Mouse (Mus musculus) megakaryocyte, embryonic 14.5 days (primary cell): ENCODE measurements at regions not wholly inside any gene's neighbourhood (a gene's known extent, or its start where the extent isn't known, plus 50 kb on each side); places are given as distances from the start of the nearest gene placed in this dataset.

Source experiments
- H3K27me3 ChIP-seq: replicated peaks from 2 replicates; pipeline ENCODE3; 2012; ENCODE audit warnings: inconsistent platforms
- H3K36me3 ChIP-seq: replicated peaks from 2 replicates; pipeline ENCODE3; 2012; ENCODE audit warnings: low read length, inconsistent platforms, mixed read lengths
- H3K4me1 ChIP-seq: 2 replicates; pipeline ENCODE4 v1.6.1; 2012; ENCODE audit warnings: inconsistent platforms
- H3K4me3 ChIP-seq: replicated peaks from 2 replicates; pipeline ENCODE3; 2012; ENCODE audit warnings: moderate library complexity, mild to moderate bottlenecking, inconsistent platforms
- H3K9me3 ChIP-seq: 2 replicates; pipeline ENCODE4 v1.6.1; 2012; ENCODE audit warnings: inconsistent platforms
- FLI1 ChIP-seq: IDR thresholded peaks from 2 replicates; pipeline ENCODE4 v1.6.1; 2012; ENCODE audit warnings: low read length, inconsistent platforms, mixed read lengths
- GATA1 ChIP-seq: IDR thresholded peaks from 3 replicates; pipeline ENCODE4 v1.6.1; 2012; ENCODE audit warnings: mixed read lengths, low read length, inconsistent platforms, borderline replicate concordance

DNA sequence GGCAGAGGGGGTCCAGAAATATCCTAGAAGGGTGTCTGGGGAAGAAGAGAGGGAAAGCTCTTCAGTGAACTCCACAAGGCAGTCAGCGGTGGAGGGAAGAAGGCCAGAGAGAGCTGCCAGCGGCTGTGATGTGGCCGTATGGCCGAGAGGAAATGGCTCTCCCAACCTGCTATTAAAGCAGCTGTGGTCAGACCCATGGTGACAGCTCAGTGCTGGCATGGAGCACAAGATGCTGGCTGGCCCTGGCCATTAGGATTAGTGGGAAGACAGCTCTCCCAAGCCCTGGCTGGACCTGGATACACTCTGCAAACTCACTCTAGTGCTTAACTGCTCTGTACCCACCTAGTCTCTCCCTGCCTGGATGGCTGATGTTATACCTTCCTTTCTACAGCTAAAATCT, 223.1 kb upstream of the Hes1 start:
- H3K27me3 ChIP-seq, result no peaks in the 10 kb centered on the region
- H3K4me1 ChIP-seq, result peaks cover 73% of the 10 kb centered on the region
- no peaks in the 10 kb centered on the region for H3K9me3 ChIP-seq
- H3K36me3 ChIP-seq, result no peaks in the 10 kb centered on the region
- no peak overlapping the region for H3K4me3 ChIP-seq
- TF ChIP-seq GATA1, result no peak
- no peak for TF ChIP-seq FLI1

DNA sequence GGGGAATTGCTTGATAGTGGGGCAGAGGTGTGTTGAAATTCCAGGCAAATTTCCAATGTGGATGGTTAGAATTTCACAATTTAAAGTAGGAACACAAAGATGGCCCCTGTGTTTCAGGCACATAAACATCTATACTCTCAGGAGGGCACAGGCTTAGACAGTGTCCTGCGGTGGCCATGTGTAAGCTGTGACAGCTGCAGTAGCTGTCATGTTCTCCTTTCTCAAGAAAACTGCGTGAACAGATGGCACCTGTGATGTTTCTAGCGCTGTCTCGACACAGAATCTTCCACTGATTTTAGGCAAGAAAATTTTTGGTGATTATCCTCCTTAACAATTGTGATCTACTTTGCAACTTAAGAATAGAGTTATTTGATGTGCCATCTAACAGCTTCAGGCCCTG, 222.1 kb upstream of the Hes1 start:
- Histone ChIP-seq H3K27me3 (no peaks in the 10 kb centered on the region), H3K4me1 (peaks cover 74% of the 10 kb centered on the region), H3K9me3 (no peaks in the 10 kb centered on the region), H3K36me3 (no peaks in the 10 kb centered on the region), H3K4me3 (no peak overlapping the region)
- TF ChIP-seq GATA1, result no peak
- TF ChIP-seq FLI1, result no peak

DNA sequence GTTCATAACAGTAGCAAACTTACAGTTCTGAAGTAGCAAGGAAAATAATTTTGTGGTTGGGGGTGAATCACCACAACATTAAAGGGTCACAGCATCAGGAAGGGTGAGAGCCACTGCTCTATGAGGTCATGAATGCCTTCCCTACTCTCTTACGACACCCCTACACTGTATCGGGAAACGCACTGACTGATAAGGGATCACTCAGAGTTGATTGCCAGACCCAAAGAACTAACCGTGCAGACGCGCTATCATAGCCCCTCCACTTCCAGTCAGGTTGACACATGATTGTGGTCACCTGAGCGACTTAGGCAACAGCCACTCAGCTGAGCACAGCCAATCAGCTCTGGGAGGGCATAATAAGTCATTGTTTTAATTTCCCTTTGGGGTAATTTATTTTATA, 220.7 kb upstream of the Hes1 start:
- H3K36me3 ChIP-seq, result no peaks in the 10 kb centered on the region
- no peaks in the 10 kb centered on the region for H3K9me3 ChIP-seq
- H3K27me3 ChIP-seq, result no peaks in the 10 kb centered on the region
- peaks cover 71% of the 10 kb centered on the region for H3K4me1 ChIP-seq
- H3K4me3 ChIP-seq, result no peak overlapping the region
- TF ChIP-seq GATA1 (no peak), FLI1 (no peak)

DNA sequence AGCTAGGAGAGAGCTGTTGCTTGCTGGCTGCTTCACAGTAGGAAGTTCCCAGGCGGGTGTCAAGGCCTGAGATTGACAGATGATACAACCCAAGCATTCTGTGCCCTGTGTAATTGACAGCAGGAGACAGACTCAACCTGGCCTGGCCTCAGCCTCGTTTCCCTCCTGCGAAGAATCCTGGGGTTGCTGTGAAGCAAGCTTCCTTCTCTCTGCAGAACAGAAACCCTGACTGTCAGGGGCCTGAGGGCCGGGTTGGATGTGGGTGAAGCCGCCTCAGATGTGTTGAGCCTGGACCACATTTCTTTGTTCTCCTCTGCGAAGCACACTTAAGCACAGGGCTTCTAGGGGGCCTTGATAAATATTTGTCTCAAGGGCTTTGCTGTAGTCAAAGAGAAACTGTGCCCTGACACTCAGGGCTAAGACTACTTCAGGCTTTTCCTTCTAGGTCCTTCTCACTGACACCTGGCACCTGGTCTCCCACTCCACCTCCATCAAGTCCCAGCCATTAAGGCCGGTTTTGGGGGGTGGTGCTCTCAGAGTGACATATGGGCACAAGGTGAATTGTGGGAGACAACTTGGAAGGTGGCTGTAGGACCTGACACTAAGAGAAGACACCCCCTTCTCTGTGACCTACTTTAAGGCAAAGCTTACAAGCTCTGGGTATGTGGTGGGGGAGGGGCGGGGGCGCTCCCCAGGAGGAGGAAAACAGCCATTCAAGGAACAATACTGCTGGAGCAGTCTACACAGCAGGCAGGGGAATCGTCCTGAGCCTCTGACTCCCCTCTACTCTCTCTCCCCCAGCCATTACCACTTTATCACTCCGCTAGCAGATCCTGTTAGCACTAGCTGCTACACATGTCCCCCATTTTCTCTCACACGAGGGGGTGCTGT, 219.2 kb upstream of the Hes1 start:
- TF ChIP-seq GATA1, result no peak
- no peak for TF ChIP-seq FLI1

DNA sequence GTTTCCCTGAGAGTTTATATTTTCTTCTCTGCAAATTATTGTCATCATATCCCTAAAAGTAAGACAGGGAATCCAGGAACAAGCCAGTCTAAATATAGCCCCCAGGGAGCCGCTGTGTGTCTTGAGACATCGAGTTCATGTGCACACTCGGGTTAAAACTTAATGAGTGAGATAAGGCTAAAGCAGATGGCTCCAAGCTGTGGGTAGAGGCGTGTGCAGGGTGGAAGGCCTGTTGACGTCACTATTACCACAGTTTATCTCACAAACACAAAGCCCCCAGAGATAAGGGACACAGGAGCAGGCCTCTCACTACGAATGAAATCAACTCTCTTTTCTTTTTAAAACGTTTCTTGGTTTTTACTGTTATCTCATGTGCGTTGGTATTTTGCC, 218.6 kb upstream of the Hes1 start:
- Histone ChIP-seq H3K9me3 (no peaks in the 10 kb centered on the region), H3K27me3 (no peaks in the 10 kb centered on the region), H3K4me1 (peaks cover 50% of the 10 kb centered on the region), H3K4me3 (peak overlapping the region; percentile 71), H3K36me3 (no peaks in the 10 kb centered on the region)
- TF ChIP-seq FLI1 (no peak), GATA1 (no peak)

More for the DNA sequence above, 219.2 kb upstream of the Hes1 start:
- peaks cover 56% of the 10 kb centered on the region for H3K4me1 ChIP-seq
- no peaks in the 10 kb centered on the region for H3K36me3 ChIP-seq
- H3K4me3 ChIP-seq, result peak overlapping the region; percentile 42
- H3K27me3 ChIP-seq, result no peaks in the 10 kb centered on the region
- H3K9me3 ChIP-seq, result no peaks in the 10 kb centered on the region

DNA sequence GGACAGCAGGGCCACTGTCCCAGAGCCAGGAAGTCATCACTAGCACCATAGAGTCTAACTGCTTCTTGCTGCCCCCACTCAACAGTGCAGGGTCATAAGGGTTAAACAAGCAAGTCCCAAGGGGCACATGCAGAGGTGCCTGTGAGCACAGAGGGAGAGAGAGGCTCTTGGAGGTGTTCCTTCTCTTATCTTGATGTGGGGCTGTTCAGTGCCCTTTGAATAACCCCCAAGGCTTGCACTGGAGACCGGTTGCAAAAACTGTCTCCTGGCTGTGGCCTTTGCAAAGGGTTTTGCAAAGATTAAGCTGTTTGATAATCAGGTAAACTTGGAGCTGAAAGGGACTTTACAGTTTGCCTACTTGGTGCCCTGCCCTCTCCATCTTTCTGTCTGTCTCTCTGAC, 217.1 kb upstream of the Hes1 start:
- Histone ChIP-seq H3K27me3 (peaks cover under 1% of the 10 kb centered on the region), H3K36me3 (no peaks in the 10 kb centered on the region), H3K4me3 (no peak overlapping the region), H3K9me3 (no peaks in the 10 kb centered on the region), H3K4me1 (peaks cover 43% of the 10 kb centered on the region)
- TF ChIP-seq GATA1 (no peak), FLI1 (no peak)

DNA sequence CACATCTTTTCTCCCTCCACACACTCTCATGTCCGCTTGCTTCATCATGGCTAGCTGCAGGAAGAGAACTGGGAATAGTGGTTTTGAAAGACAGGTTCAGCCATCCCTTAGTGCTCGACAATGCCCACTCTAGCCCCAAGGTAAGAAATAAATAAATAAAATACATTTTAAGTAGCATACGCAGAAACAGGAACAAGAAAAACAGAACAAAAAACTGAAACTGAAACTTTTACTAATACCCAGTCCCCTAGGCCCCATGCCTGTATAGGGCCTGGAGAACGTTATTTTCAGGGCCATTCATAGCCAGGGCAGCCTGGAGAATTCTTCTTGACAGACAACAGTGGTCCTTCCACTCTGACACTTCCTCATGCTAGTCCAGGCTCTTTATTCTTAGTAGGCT, 216.4 kb upstream of the Hes1 start:
- H3K4me1 ChIP-seq, result peaks cover 40% of the 10 kb centered on the region
- peaks cover 3% of the 10 kb centered on the region for H3K27me3 ChIP-seq
- no peak overlapping the region for H3K4me3 ChIP-seq
- H3K36me3 ChIP-seq, result no peaks in the 10 kb centered on the region
- no peaks in the 10 kb centered on the region for H3K9me3 ChIP-seq
- TF ChIP-seq GATA1, result no peak
- TF ChIP-seq FLI1, result no peak

DNA sequence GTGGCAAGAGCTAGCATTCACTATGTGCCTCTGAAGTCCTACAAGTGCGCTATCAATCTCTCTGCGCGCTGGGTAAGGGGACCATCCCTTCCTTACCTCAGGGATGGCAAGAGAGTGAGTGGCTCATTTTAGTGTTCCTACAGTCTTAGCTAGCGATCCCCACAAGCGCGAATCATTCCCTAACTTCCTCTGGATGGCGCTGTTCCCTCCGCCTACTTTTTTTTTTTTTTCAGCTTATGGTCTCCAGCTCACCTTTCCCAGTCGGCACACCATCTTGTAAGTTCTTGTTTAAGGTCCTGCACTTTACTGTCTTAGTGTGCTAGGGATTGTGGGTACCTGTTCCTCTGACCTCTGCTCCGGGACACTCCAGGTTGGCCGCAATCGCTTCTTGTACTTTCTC, 215.7 kb upstream of the Hes1 start:
- no peak overlapping the region for H3K4me3 ChIP-seq
- peaks cover 3% of the 10 kb centered on the region for H3K27me3 ChIP-seq
- TF ChIP-seq GATA1 (no peak), FLI1 (no peak)
- no peaks in the 10 kb centered on the region for H3K36me3 ChIP-seq
- peaks cover 33% of the 10 kb centered on the region for H3K4me1 ChIP-seq
- no peaks in the 10 kb centered on the region for H3K9me3 ChIP-seq

DNA sequence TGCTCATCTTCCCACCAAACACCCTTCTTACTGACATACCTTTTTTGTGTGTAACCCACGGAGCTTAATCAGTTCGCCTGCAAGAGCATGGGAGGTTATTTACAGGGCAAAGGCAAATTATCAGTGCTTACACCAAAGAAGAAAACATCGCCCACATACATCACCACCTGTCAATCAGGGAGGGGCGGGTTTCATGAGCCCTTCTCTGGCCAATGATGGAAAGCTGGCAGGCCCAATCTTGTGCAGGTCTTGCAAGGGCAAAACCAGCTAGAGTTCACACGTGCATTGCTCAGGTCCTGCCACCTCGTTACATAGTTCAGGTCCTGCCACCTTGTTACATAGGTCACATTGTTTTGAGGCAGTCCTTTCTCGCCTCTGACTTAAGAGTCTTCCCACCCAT, 214.7 kb upstream of the Hes1 start:
- Histone ChIP-seq H3K4me1 (peaks cover 26% of the 10 kb centered on the region), H3K36me3 (no peaks in the 10 kb centered on the region), H3K9me3 (no peaks in the 10 kb centered on the region), H3K27me3 (peaks cover 3% of the 10 kb centered on the region), H3K4me3 (no peak overlapping the region)
- no peak for TF ChIP-seq FLI1
- TF ChIP-seq GATA1, result no peak

DNA sequence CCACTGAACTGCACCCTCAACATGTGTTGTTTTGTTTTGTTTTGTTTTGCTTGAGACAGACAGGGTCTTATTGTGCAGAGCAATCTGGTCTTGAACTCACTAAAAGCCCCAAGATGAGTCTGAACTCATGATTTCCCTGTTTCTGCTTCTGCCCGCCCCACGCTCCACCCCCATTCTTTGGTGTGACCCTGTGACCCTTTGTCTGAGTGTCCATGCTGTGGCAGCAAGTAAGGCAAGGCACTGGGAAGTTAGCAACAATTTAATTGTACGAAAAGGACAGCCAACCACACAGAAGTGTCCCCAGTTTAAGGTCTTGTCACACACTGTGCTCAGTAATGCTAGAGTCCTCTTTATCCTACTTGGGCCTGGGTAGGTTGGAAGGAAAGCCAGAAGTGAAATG, 213.6 kb upstream of the Hes1 start:
- Histone ChIP-seq H3K9me3 (no peaks in the 10 kb centered on the region), H3K4me1 (peaks cover 15% of the 10 kb centered on the region), H3K36me3 (no peaks in the 10 kb centered on the region), H3K4me3 (no peak overlapping the region), H3K27me3 (peaks cover 3% of the 10 kb centered on the region)
- no peak for TF ChIP-seq GATA1
